Mouse (Mus musculus) retina, adult 2 months (tissue): ENCODE results near the gene Atg3.

Experiments used
- DNase-seq: peaks from one replicate; pipeline ENCODE4 v3.0.0-alpha.2; 2012; ENCODE audit warnings: low read depth, low spot score

The Atg3 gene

DNA sequence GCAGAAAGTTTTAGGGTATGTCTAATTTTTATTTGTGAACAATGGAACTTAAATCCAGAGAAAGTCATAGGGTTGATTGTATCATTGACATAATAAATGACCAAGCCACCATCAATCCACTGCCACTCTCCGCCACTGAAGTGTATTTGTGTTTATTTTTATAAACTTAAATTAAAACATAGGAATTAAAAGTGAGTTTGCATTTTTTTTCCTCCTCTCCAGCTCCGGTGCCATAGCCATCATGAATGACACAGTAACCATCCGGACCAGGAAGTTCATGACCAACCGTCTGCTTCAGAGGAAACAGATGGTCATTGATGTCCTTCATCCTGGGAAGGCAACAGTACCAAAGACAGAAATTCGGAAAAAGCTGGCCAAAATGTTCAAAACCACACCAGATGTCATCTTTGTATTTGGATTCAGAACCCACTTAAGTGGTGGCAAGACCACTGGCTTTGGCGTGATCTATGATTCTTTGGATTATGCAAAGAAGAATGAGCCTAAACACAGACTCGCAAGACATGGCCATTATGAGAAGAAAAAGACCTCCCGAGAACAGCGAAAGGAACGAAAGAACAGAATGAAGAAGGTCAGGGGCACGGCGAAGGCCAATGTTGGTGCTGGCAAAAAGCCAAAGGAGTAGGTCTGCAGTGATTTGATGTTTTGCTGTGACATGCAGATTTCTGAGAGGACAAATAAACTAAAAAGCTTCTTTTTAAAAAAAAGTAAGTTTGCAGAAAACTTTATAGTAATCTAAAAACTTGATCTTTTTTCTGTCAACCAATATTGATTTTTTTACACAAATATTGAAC is 46.5 kb downstream of the Atg3 start:
- DNase-seq: no peak

DNA sequence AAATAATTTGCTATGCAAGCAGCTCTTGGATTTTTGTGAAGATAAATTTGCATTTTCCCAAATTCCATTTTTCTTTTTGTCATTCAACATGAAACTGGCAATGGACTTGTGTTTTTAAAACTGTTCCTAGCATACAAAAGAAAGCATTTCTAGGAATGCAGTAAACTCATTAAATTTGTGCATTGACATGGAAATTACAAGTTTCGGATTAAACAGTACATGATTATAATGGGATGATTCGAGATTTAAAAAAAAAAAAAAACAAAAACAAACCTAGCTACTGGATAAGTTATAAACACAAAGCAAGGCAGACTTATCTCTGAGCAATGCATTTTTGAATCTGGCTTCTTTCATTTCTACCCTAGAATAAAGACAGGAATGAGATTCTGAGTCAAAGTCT is 63.4 kb downstream of the Atg3 start:
- no peak for DNase-seq

DNA sequence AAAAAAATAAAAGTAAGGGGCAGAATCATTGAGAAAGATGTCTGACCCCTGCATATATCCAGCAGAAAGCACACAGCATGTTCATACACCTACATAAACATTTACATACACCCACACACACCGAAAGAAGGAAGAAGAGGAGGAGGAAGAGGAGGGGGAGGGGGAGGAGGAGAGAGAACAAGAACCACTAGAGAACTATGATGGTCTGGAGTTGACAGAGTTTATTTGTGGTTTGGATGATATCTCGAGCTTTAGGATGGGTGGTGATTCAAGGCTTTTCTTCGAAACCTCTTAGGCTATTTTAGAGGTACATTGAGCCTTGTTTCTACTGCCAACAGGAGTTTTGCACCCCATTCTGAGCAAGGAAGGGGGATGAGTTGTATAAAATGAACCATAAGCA is 64.2 kb downstream of the Atg3 start:
- DNase-seq: no peak

DNA sequence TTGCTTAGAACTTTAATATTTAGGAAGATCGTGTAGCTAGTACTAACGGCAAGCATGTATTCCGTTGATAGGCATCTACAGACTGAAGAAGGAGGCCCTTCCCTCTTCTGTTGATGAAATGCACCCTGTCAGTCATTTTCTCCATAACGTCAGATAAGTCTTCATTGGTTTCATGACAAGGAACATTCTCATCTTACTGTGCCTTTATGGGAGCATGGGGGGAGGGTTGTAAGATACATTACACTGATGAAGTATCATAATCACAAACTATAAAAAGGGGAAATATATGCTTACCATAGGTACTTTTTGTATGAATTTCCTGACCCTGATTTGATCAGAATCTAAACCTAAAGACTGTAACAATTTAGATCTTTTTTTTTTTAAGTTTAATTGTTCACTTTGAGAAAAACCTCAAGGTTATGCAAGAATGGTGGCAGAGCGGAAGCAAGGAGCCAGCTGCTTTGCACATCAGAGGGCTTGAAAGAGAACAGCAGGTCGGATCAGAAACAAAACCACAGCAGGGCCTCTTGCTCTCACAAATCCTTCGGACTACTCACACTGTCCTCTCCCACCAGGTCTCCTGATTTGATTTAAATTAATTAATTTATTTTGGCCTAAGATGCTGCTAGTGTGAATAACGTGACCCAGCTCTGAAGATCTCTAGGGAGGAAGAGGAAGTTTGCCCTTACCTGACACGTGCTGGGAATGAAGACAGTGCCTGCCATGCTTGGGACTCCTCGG is 65.2 kb downstream of the Atg3 start, which contains the start of gene Btla:
TSS of gene Btla (plus strand) at position 668 of the 741 bp plus-strand sequence.
- no peak for DNase-seq

DNA sequence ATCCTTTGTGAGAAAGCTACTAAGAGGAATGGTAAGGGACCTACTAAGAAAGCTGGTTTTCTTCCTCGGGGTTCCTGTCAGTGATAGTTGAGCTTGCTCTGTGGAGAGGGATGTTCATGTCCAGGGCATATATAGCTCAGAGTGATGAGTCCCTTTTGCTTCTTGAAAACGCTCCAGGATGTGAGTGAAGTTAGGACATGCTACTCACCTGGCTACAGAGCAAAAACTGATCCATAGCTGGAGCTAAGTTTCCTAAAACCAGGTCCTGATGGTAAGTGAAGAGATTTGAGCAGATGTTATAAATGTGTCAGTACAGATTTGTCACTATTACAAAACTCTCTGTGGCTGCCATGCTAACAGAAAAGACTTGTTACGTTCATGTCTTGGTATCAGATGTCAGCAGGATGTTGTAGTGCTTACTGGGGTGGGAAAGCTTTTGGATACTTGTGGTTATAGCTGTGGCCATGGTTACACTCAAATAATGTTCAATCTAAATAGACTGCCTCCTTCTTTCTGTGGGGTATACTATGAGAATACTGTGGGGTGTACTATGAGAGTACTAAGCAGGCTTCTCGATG is 65.9 kb downstream of the Atg3 start:
- no peak for DNase-seq

DNA sequence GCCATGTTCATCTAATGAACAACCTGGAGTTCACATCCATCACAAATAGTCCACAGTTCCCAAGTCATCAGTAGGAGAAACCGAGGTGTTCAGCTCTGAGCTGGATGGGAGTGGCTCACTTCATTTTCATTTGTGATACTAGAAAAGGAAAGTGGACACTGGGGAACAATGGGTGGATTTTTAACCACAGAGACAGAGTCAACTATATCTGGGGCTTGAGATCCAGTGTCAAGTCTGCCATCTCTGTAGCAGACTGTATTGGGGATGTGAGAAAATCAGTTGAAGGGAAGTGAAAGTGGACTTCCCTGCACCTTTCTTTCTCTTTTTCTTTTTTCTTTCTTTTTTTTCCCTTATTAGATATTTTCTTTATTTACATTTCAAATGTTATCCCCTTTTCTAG is 68.4 kb downstream of the Atg3 start:
- DNase-seq: no peak

DNA sequence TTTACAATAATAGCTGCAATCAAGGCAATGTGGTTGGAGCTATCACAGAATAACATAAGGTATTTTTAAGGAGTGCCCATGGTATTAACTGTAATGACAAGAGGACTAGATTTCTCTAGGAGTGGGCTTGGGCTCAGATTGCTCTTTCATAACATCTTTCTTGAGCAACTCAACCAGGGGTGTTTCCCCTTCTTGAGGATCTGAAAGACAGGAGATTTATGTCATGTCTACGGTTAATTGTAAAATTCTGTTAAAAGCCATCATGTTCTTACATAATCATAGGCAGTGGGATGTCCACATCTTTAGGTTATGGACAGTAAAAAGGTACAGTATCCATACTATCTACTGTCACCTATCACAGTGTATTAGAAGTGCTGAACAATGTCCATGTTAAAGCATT is 72.7 kb downstream of the Atg3 start:
- no peak for DNase-seq

DNA sequence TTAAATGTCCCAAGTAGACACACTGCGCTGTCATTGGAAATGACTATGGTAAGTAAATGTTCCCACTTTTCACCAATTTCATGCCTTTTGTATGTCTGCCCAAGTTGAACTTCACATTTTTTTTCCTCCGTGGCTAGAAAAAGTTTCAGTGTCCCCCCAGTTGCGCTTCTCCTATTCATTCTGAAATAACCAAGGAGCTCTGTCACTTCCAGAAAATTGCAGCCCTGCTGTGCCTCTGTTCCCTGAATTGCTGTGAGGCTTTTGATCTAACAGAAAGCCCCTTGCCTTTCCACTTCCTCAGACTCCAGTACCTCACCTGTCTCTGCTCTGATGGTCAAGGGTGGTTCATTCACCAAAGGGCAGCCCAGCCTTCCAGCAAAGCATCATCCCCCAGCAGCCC is 74.4 kb downstream of the Atg3 start:
- no peak for DNase-seq
